Comparison of ENCODE assay signal across 9 mouse cellular contexts in the genomic region with DNA sequence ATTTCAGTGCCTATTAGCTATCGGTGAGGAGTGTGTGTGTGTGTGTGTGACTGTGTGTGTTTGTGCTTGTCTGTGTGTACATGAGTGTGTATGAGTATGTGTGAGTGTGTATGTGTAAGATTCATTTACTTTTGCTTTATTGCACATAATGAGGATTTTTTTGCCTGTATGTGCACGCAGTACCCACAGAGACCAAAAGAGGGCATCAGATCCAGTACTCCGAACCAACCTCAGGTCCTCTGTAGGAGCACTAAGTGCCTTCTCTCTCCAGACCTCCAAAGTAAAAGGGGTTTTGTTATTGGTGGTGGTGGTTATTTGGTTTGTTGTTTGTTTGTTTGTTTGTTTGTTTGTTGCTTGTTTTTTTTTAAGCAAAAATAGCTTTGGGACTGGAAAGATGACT. TPM values are rescaled to one million over a fixed set of nuclear protein-coding genes. Genes with fewer than 3 reads are reported as not detected.
DNase-seq lines count a peak whose midpoint lies in the region; ATAC-seq and TF ChIP-seq lines count a peak whose summit lies in the region.
"Had no signal": no experiment of that assay in that cellular context is flagged by ENCODE, and none has a peak within 500 bp of the region (broad histone marks: within the 10 kb centered on the region; RNA-seq: fewer than 3 reads in every experiment).

No protein-coding gene starts in this region.

- ATAC-seq in hindbrain, embryonic 13.5 days (ENCODE audit: low FRiP score) = no peak

- peak; percentile 67 for TF ChIP-seq CTCF in heart, adult 2 months (IDR thresholded peaks at IDR 0.05)
- TF ChIP-seq CTCF in small intestine, adult 2 months (IDR thresholded peaks at IDR 0.05; ENCODE audit: extremely low read depth, insufficient read length, insufficient replicate concordance, low read depth, low read length) = peak; percentile 37; the same call in 1 of the 2 replicates

- no peak for DNase-seq in heart, adult 2 months
- no peak for DNase-seq in heart, adult 9 months (ENCODE audit: low spot score in 2 of 2)
- DNase-seq in right cerebral cortex, postnatal 4 days = peak; percentile 25
- DNase-seq in right cerebral cortex, adult 2 months (ENCODE audit: low spot score in 2 of 2) = no peak
- DNase-seq in c-Kit-positive CD71-negative TER-119-negative erythroid progenitor cells, embryonic 14.5 days (ENCODE audit: low read depth) = peak; percentile 31
- DNase-seq in midbrain, embryonic 10.5 days (ENCODE audit: low spot score) = no peak

- intact Hi-C loops in heart, adult 2 months (cut with DNase I) = no loop called here

- TF ChIP-seq EP300 in heart, adult 2 months (IDR thresholded peaks at IDR 0.05; ENCODE audit: insufficient read depth, low read depth, low read length) = no peak

- H3K79me2 ChIP-seq in heart, adult 2 months (replicated peaks; ENCODE audit: control insufficient read depth, insufficient read depth, low read length) = no peaks in the 10 kb centered on the region

- no peaks in the 10 kb centered on the region for H3K4me1 ChIP-seq in heart, adult 2 months (ENCODE audit: control insufficient read depth, insufficient read depth, low read length)
- H3K4me1 ChIP-seq in small intestine, adult 2 months (ENCODE audit: control insufficient read depth, insufficient read depth, insufficient read length, low read length) = no peaks in the 10 kb centered on the region
- H3K4me1 ChIP-seq in hindbrain, embryonic 13.5 days (replicated peaks) = peaks cover 7% of the 10 kb centered on the region; the same call in 1 of the 2 replicates
- H3K4me1 ChIP-seq in midbrain, embryonic 10.5 days = peaks cover 4% of the 10 kb centered on the region; the same call in 1 of the 2 replicates

- 71% methylated on average over 3 of the region's 3 CpGs for WGBS in heart, adult 2 months
- 73% methylated on average over 3 of the region's 3 CpGs for WGBS in small intestine, adult 2 months
- WGBS in hindbrain, embryonic 13.5 days = 87% methylated on average over 3 of the region's 3 CpGs
- 67% methylated on average over 3 of the region's 3 CpGs for WGBS in midbrain, embryonic 10.5 days

- no peak overlapping the region for H3K27ac ChIP-seq in heart, adult 2 months
- H3K27ac ChIP-seq in small intestine, adult 2 months (ENCODE audit: insufficient read depth, low read depth, low read length) = no peak overlapping the region
- H3K27ac ChIP-seq in hindbrain, embryonic 13.5 days = no peak overlapping the region
- H3K27ac ChIP-seq in midbrain, embryonic 10.5 days (replicated peaks) = no peak overlapping the region

- no peak overlapping the region for H3K4me3 ChIP-seq in heart, adult 2 months
- no peak overlapping the region for H3K4me3 ChIP-seq in small intestine, adult 2 months (ENCODE audit: low read depth, low read length)
- H3K4me3 ChIP-seq in hindbrain, embryonic 13.5 days = no peak overlapping the region
- no peak overlapping the region for H3K4me3 ChIP-seq in midbrain, embryonic 10.5 days

- no peaks in the 10 kb centered on the region for H3K9me3 ChIP-seq in hindbrain, embryonic 13.5 days
- H3K9me3 ChIP-seq in midbrain, embryonic 10.5 days (replicated peaks) = no peaks in the 10 kb centered on the region

- H3K9ac ChIP-seq in heart, adult 2 months (ENCODE audit: low read depth, low read length) = no peak overlapping the region
- no peak overlapping the region for H3K9ac ChIP-seq in hindbrain, embryonic 13.5 days

- H3K27me3 ChIP-seq in heart, adult 2 months (ENCODE audit: control insufficient read depth, insufficient read depth, low read length) = no peaks in the 10 kb centered on the region
- no peaks in the 10 kb centered on the region for H3K27me3 ChIP-seq in small intestine, adult 2 months (ENCODE audit: control insufficient read depth, insufficient read depth, low read length)
- no peaks in the 10 kb centered on the region for H3K27me3 ChIP-seq in hindbrain, embryonic 13.5 days
- H3K27me3 ChIP-seq in midbrain, embryonic 10.5 days (ENCODE audit: low read depth, poor library complexity, severe bottlenecking) = no peaks in the 10 kb centered on the region

- H3K36me3 ChIP-seq in heart, adult 2 months (ENCODE audit: control insufficient read depth, insufficient read depth, low read length) = no peaks in the 10 kb centered on the region
- H3K36me3 ChIP-seq in small intestine, adult 2 months (ENCODE audit: control insufficient read depth, insufficient read depth, low read length) = no peaks in the 10 kb centered on the region
- no peaks in the 10 kb centered on the region for H3K36me3 ChIP-seq in hindbrain, embryonic 13.5 days
- no peaks in the 10 kb centered on the region for H3K36me3 ChIP-seq in midbrain, embryonic 10.5 days

- no peak for TF ChIP-seq POLR2A in heart, adult 2 months (IDR thresholded peaks at IDR 0.05; ENCODE audit: insufficient read depth, low read depth, low read length)
- no peak for TF ChIP-seq POLR2A in small intestine, adult 2 months (IDR thresholded peaks at IDR 0.05; ENCODE audit: low read depth, low read length)

- H3K4me2 ChIP-seq in hindbrain, embryonic 13.5 days = no peak overlapping the region

RNA-seq across cellular contexts. Expression of gene Best3, which starts 5.2 kb away (rescaled TPM):
- 1 to 10 TPM; 5.8 to 5.9 TPM for total RNA-seq in heart, adult 2 months (2021)
- polyA plus RNA-seq in heart, adult 2 months (2012; rRNA removed) = 3.2 and 6.7 TPM in 2 replicates
- polyA plus RNA-seq in small intestine, adult 2 months (2012; rRNA removed) = 0.08 TPM in 1 of 2 replicates, not detected in the other
- polyA plus RNA-seq in hindbrain, embryonic 13.5 days (2015; fragmentation: Nextera tagmentation; extraction: Ambion mirVana) = 0.08 and 0.14 TPM in 2 replicates
- 0.12 TPM in 2 replicates for polyA plus RNA-seq in midbrain, embryonic 10.5 days (2016; fragmentation: Nextera tagmentation; extraction: Ambion mirVana)

RNA-seq across cellular contexts. Expression of gene Gm10271, which starts 8.5 kb away (rescaled TPM):
- not detected for total RNA-seq in heart, adult 2 months (2021)
- not detected in 2 replicates for polyA plus RNA-seq in heart, adult 2 months (2012; rRNA removed)
- not detected in 2 replicates for polyA plus RNA-seq in small intestine, adult 2 months (2012; rRNA removed)
- polyA plus RNA-seq in hindbrain, embryonic 13.5 days (2015; fragmentation: Nextera tagmentation; extraction: Ambion mirVana) = not detected in 2 replicates
- not detected in 2 replicates for polyA plus RNA-seq in midbrain, embryonic 10.5 days (2016; fragmentation: Nextera tagmentation; extraction: Ambion mirVana)
- total RNA-seq: layer of hippocampus, postnatal 25 days had no signal

RNA-seq across cellular contexts. Expression of gene Rab3ip, which starts 30.3 kb away (rescaled TPM):
- 100 to 1,000 TPM in 1 of 2 experiments, 10 to 100 TPM in 1; 80.3 to 100 TPM for total RNA-seq in heart, adult 2 months (2021)
- polyA plus RNA-seq in heart, adult 2 months (2012; rRNA removed) = 168 and 181 TPM in 2 replicates
- polyA plus RNA-seq in small intestine, adult 2 months (2012; rRNA removed) = 134 and 169 TPM in 2 replicates
- polyA plus RNA-seq in hindbrain, embryonic 13.5 days (2015; fragmentation: Nextera tagmentation; extraction: Ambion mirVana) = 46.1 and 49.7 TPM in 2 replicates
- 43.2 and 47.3 TPM in 2 replicates for polyA plus RNA-seq in midbrain, embryonic 10.5 days (2016; fragmentation: Nextera tagmentation; extraction: Ambion mirVana)

Comparison
In these comparisons a context has a peak if more than half of its experiments do, and no peak if none do; other contexts are left out.
1. DNase-seq: peak in right cerebral cortex, postnatal 4 days (single experiment) and c-Kit-positive CD71-negative TER-119-negative erythroid progenitor cells, embryonic 14.5 days (single experiment); none in heart, adult 2 months (0 of 2), heart, adult 9 months (0 of 2), right cerebral cortex, adult 2 months (0 of 2) and midbrain, embryonic 10.5 days (single experiment).